Comparison of ENCODE assay signal across 7 mouse cellular contexts in genomic region chr19:10388615-10389313, GRCm38 (mm10). TPM values are rescaled to one million over a fixed set of nuclear protein-coding genes. Genes with fewer than 3 reads are reported as not detected.
A peak's percentile ranks its signal among the peaks of the same experiment; 100 is the strongest.
DNase-seq lines count a peak whose midpoint lies in the region; ATAC-seq lines count a peak whose summit lies in the region.

TSS of gene Syt7 (plus strand) at chr19:10389090.

- H3K9me3 ChIP-seq in erythroblast, embryonic 14.5 days (ENCODE audit: control insufficient read depth, low read length) = no peaks in the 10 kb centered on the region; the same call in 1 of the 2 replicates
- H3K9me3 ChIP-seq in heart, embryonic 12.5 days (replicated peaks) = no peaks in the 10 kb centered on the region
- no peaks in the 10 kb centered on the region for H3K9me3 ChIP-seq in kidney, embryonic 16.5 days (ENCODE audit: low read length)

- peak within 1 kb of the TSS; percentile 68 for H3K9ac ChIP-seq in heart, embryonic 12.5 days
- H3K9ac ChIP-seq in kidney, embryonic 16.5 days (replicated peaks; ENCODE audit: low read length) = peak within 1 kb of the TSS; percentile 74

- H3K4me2 ChIP-seq in heart, embryonic 12.5 days = peak within 1 kb of the TSS; percentile 87
- H3K4me2 ChIP-seq in kidney, embryonic 16.5 days (replicated peaks; ENCODE audit: low read depth, low read length) = peak within 1 kb of the TSS; percentile 91

- H3K27me3 ChIP-seq in erythroblast, embryonic 14.5 days (ENCODE audit: control insufficient read depth) = peaks cover 58% of the 10 kb centered on the region
- peaks cover 74% of the 10 kb centered on the region for H3K27me3 ChIP-seq in heart, embryonic 12.5 days (replicated peaks)
- H3K27me3 ChIP-seq in kidney, embryonic 16.5 days (ENCODE audit: insufficient read depth, low read length) = peaks cover 17% of the 10 kb centered on the region

- ATAC-seq in heart, embryonic 12.5 days (ENCODE audit: insufficient number of reproducible peaks, low FRiP score) = peak; percentile 75
- peak; percentile 86 for ATAC-seq in kidney, embryonic 16.5 days (ENCODE audit: low FRiP score, low TSS enrichment)

- H3K27ac ChIP-seq in heart, embryonic 12.5 days (ENCODE audit: poor library complexity, severe bottlenecking) = no peak within 1 kb of the TSS
- H3K27ac ChIP-seq in kidney, embryonic 16.5 days (ENCODE audit: low read length) = no peak within 1 kb of the TSS

- H3K4me3 ChIP-seq in erythroblast, embryonic 14.5 days (replicated peaks) = peak within 1 kb of the TSS; percentile 54
- peak within 1 kb of the TSS; percentile 61 for H3K4me3 ChIP-seq in heart, embryonic 12.5 days
- H3K4me3 ChIP-seq in kidney, embryonic 16.5 days (ENCODE audit: low read length) = peak within 1 kb of the TSS; percentile 58

- DNase-seq in c-Kit-negative CD71-positive TER-119-positive erythroid progenitor cells, embryonic 14.5 days (ENCODE audit: low read depth, low spot score) = peak; percentile 12
- DNase-seq in liver = peak; percentile 78
- peak; percentile 33 to 40 for DNase-seq in monocyte, adult 2 months (ENCODE audit: low read depth in 1 of 2, low spot score in 2 of 2)
- DNase-seq in spleen, postnatal 14 days (ENCODE audit: low spot score in 2 of 2) = peak; percentile 40 to 64

- H3K36me3 ChIP-seq in erythroblast, embryonic 14.5 days (ENCODE audit: control insufficient read depth) = no peaks in the 10 kb centered on the region
- H3K36me3 ChIP-seq in heart, embryonic 12.5 days = no peaks in the 10 kb centered on the region
- no peaks in the 10 kb centered on the region for H3K36me3 ChIP-seq in kidney, embryonic 16.5 days (ENCODE audit: insufficient read depth, low read length)

- peaks cover 7% of the 10 kb centered on the region for H3K4me1 ChIP-seq in erythroblast, embryonic 14.5 days (ENCODE audit: control insufficient read depth)
- H3K4me1 ChIP-seq in heart, embryonic 12.5 days (replicated peaks) = peaks cover 15% of the 10 kb centered on the region
- H3K4me1 ChIP-seq in kidney, embryonic 16.5 days (ENCODE audit: insufficient read depth, low read length) = peaks cover 8% of the 10 kb centered on the region

- WGBS in heart, embryonic 12.5 days = 1% methylated on average over 70 of the region's 78 CpGs
- under 1% methylated on average over 56 of the region's 78 CpGs for WGBS in kidney, embryonic 16.5 days

RNA-seq across cellular contexts. Expression of gene Syt7, which starts in this region (rescaled TPM):
- polyA plus RNA-seq in erythroblast, embryonic 14.5 days (2012) = not detected in 2 replicates
- 0.59 and 1.3 TPM in 2 replicates for polyA plus RNA-seq in heart, embryonic 12.5 days (2016; fragmentation: Nextera tagmentation; extraction: Ambion mirVana)
- polyA plus RNA-seq in kidney, embryonic 16.5 days (2015; fragmentation: Nextera tagmentation; extraction: Ambion mirVana) = 0.96 and 1.6 TPM in 2 replicates

Comparison
In these comparisons a context has a peak if more than half of its experiments do, and no peak if none do; other contexts are left out.
1. DNase-seq: peak in every context shown above with its lines; median percentile 78 in liver; 52 in spleen, postnatal 14 days; 36 in monocyte, adult 2 months; 12 in c-Kit-negative CD71-positive TER-119-positive erythroid progenitor cells, embryonic 14.5 days.